Mouse (Mus musculus): Measurements from ENCODE around the gene Tfap2d. TPM values are rescaled to one million over a fixed set of nuclear protein-coding genes. Genes with fewer than 3 reads are reported as not detected.

Gene Tfap2d
- polyA plus RNA-seq, 1 experiment from 2014 or later: not detected

DNA sequence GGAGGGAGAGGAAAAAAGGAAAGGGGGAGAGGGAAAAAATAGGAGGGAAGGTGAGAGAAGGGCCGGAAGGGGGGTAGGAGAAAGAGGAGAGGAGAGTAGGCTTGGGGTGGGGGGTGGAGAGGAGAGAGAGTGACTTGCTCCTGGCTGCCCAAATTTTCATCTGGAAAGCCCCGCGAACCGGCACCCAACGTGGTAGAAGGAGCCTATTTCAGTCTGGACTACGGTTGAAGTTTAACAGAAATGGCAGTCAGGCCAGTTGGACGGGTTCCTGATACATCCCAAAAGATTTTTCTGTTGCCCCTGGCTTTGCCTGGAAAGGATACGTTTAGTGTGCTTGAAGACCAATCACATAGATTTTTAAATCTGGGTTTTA, 108.2 kb downstream of the Tfap2d start:
- Histone ChIP-seq H3K9ac (replicated peaks) (peak overlapping the region; percentile 65), H3K36me3 (no peaks in the 10 kb centered on the region)
- ATAC-seq (ENCODE audit: insufficient number of reproducible peaks, insufficient read depth, low FRiP score, low TSS enrichment, low read depth): no peak

DNA sequence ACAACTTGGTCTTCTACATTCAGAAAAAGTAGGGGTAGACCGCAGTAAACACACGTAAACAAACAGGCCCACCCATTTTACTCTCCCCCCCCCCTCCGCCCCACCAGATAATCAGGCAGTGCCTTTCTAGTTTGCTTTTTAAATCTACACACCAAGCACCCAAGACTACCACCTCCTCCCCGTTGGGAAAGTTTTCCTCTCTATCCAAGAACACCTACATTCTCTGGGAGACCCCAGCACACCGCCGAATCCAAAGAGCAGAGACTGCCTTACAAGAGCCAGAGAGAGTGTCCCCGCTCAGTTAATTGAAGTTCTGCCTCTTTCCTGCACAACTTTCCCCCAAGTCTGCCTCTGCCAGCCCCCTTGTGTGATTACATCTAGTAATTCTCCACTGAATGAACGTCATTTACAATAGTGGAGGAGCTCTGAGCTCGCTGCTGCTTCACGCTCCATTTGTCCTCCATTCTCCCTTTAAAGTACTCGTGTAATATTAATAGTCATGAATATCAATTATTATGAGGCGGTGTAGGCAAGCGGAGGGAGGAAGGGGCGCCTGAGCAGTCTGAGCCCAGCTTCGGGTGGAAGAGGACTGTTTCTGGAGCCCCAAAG, 108.8 kb downstream of the Tfap2d start:
- Histone ChIP-seq H3K27ac (peak overlapping the region; percentile 73), H3K4me3 (replicated peaks) (peak overlapping the region; percentile 45), H3K27me3 (peaks cover 79% of the 10 kb centered on the region), H3K36me3 (no peaks in the 10 kb centered on the region), H3K9ac (replicated peaks) (peak overlapping the region; percentile 65), H3K9me3 (no peaks in the 10 kb centered on the region), H3K4me2 (peak overlapping the region; percentile 57), H3K4me1 (replicated peaks) (peaks cover 4% of the 10 kb centered on the region; the same call in 1 of the 2 replicates)
- WGBS: under 1% methylated on average over 15 of the region's 15 CpGs
- ATAC-seq (ENCODE audit: insufficient number of reproducible peaks, insufficient read depth, low FRiP score, low TSS enrichment, low read depth): no peak

More for the DNA sequence above, 108.2 kb downstream of the Tfap2d start:
- Histone ChIP-seq H3K4me1 (replicated peaks) (no peaks in the 10 kb centered on the region), H3K4me3 (replicated peaks) (peak overlapping the region; percentile 45), H3K9me3 (no peaks in the 10 kb centered on the region), H3K27me3 (peaks cover 73% of the 10 kb centered on the region), H3K4me2 (peak overlapping the region; percentile 57), H3K27ac (peak overlapping the region; percentile 86)
- 2% methylated on average over 8 of the region's 8 CpGs for WGBS

DNA sequence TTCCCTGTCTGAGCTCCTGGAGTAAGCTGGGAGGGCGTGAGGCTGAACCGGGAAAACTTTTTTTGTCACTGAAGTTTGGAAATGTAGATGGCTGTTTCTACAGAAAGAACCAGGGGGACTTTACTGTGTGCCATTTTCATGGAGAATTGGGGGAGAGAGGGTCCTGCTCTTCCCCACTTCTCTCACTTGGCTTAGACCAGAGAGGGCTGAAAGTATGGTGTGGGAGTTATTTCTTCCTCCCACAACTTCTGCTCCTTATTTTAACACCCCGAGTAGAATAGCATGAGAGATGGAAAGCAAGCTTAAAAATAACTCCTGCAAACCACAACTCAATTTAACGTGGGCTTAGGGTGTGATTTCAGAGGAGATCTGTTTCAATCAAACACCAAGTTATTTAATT, 109.9 kb downstream of the Tfap2d start:
- Histone ChIP-seq H3K9ac (replicated peaks) (peak overlapping the region; percentile 52), H3K4me2 (peak overlapping the region; percentile 57), H3K9me3 (no peaks in the 10 kb centered on the region), H3K27me3 (peaks cover 81% of the 10 kb centered on the region), H3K36me3 (no peaks in the 10 kb centered on the region), H3K27ac (peak overlapping the region; percentile 66), H3K4me3 (replicated peaks) (peak overlapping the region; percentile 45), H3K4me1 (replicated peaks) (peaks cover 13% of the 10 kb centered on the region; the same call in 1 of the 2 replicates)
- WGBS: 0% methylated on average over 4 of the region's 4 CpGs
- no peak for ATAC-seq (ENCODE audit: insufficient number of reproducible peaks, insufficient read depth, low FRiP score, low TSS enrichment, low read depth)

GRCm38 (mm10) chr1:19213171-19213570, 110.3 kb downstream of the Tfap2d start:
- peak overlapping the region; percentile 45 for H3K4me3 ChIP-seq (replicated peaks)
- peaks cover 86% of the 10 kb centered on the region for H3K27me3 ChIP-seq
- H3K4me2 ChIP-seq: peak overlapping the region; percentile 57
- no peaks in the 10 kb centered on the region for H3K9me3 ChIP-seq
- no peak for ATAC-seq (ENCODE audit: insufficient number of reproducible peaks, insufficient read depth, low FRiP score, low TSS enrichment, low read depth)
- WGBS: under 1% methylated on average over 4 of the region's 4 CpGs
- peaks cover 14% of the 10 kb centered on the region; the same call in 1 of the 2 replicates for H3K4me1 ChIP-seq (replicated peaks)
- no peaks in the 10 kb centered on the region for H3K36me3 ChIP-seq
- H3K27ac ChIP-seq: peak overlapping the region; percentile 66
- H3K9ac ChIP-seq (replicated peaks): peak overlapping the region; percentile 68

- WGBS: 1% methylated on average over 36 of the region's 36 CpGs
- Histone ChIP-seq H3K27me3 (peaks cover 87% of the 10 kb centered on the region), H3K36me3 (no peaks in the 10 kb centered on the region), H3K4me2 (peak overlapping the region; percentile 57), H3K9ac (replicated peaks) (peak overlapping the region; percentile 68), H3K9me3 (no peaks in the 10 kb centered on the region), H3K4me3 (replicated peaks) (peak overlapping the region; percentile 45), H3K27ac (peak overlapping the region; percentile 70), H3K4me1 (replicated peaks) (peaks cover 14% of the 10 kb centered on the region; the same call in 1 of the 2 replicates)
- no peak for ATAC-seq (ENCODE audit: insufficient number of reproducible peaks, insufficient read depth, low FRiP score, low TSS enrichment, low read depth)
These were observed 111.1 kb downstream of the Tfap2d start for GRCm38 (mm10) chr1:19213851-19214395.

Other genes with a start within 250 kb of the Tfap2d start
- gene Tfap2b, start 105.9 kb downstream of the Tfap2d start, polyA plus RNA-seq (2016; fragmentation: Nextera tagmentation; extraction: Ambion mirVana): 49.9 and 52.6 TPM in 2 replicates